Mouse (Mus musculus) CH12.LX (cell line): ENCODE results near the gene Taf1a. TPM values are rescaled to one million over a fixed set of nuclear protein-coding genes. Genes with fewer than 3 reads are reported as not detected.

Experiments
- DNase-seq: peaks from one replicate; pipeline ENCODE4 v3.0.0-alpha.2; 2013; ENCODE audit errors: extremely low read depth
- H3K27ac ChIP-seq: 2 replicates; pipeline ENCODE4 v1.5.1; 2012; ENCODE audit warnings: low read depth, mild to moderate bottlenecking, control low read depth, moderate library complexity; ENCODE audit not compliant: insufficient read depth
- H3K27me3 ChIP-seq: replicated peaks from 2 replicates; pipeline ENCODE3; 2012; ENCODE audit warnings: inconsistent platforms
- H3K36me3 ChIP-seq, 2 experiments: replicated peaks in 1 of 2; 2 replicates each; pipeline versions ENCODE3 to v1.6.1; 2012; ENCODE audit warnings: inconsistent platforms in 1 of 2, low read length in 1 of 2, mild to moderate bottlenecking in 1 of 2, mixed read lengths in 1 of 2, moderate library complexity in 1 of 2; ENCODE audit not compliant: control insufficient read depth in 1 of 2, insufficient read depth in 1 of 2
- H3K4me1 ChIP-seq, 2 experiments: 2 replicates each; pipeline ENCODE4 v1.6.1; 2012; ENCODE audit warnings: inconsistent platforms in 1 of 2, moderate library complexity in 1 of 2; ENCODE audit not compliant: insufficient read depth in 2 of 2, control insufficient read depth in 1 of 2
- H3K4me2 ChIP-seq: 2 replicates; pipeline ENCODE4 v1.6.1; 2012; ENCODE audit warnings: low read depth, mild to moderate bottlenecking, control low read depth; ENCODE audit not compliant: poor library complexity, insufficient read depth, severe bottlenecking
- H3K4me3 ChIP-seq, 3 experiments: fragments of 150-350 bp in 1 of 3; sonication (generic) in 1 of 3; replicated peaks in 1 of 3; 2 replicates each; pipeline versions ENCODE3 to v1.5.1; 2011 to 2012; ENCODE audit warnings: low read depth in 2 of 3, low read length in 2 of 3, mild to moderate bottlenecking in 2 of 3, moderate library complexity in 2 of 3, control low read depth in 1 of 3, improper control_type of control experiment in 1 of 3, inconsistent platforms in 1 of 3, mixed read lengths in 1 of 3; ENCODE audit not compliant: poor library complexity in 1 of 3
- H3K79me2 ChIP-seq: replicated peaks from 2 replicates; pipeline ENCODE4 v1.6.1; 2012; ENCODE audit warnings: mild to moderate bottlenecking, moderate library complexity; ENCODE audit not compliant: control insufficient read depth, poor library complexity, insufficient read depth, severe bottlenecking; ENCODE audit errors: extremely low read depth
- H3K9ac ChIP-seq: 2 replicates; pipeline ENCODE4 v1.6.1; 2012; ENCODE audit warnings: low read depth, mild to moderate bottlenecking, control low read depth, moderate library complexity; ENCODE audit not compliant: insufficient read depth
- H3K9me3 ChIP-seq: replicated peaks from 2 replicates; pipeline ENCODE3; 2012; ENCODE audit warnings: low read length, inconsistent platforms, mixed read lengths
- BHLHE40 ChIP-seq: IDR thresholded peaks from 2 replicates; pipeline ENCODE4 v1.6.1; 2011; ENCODE audit warnings: mild to moderate bottlenecking, low read depth, low read length, improper control_type of control experiment
- CHD1 ChIP-seq: IDR thresholded peaks from 2 replicates; pipeline ENCODE4 v1.6.1; 2012; ENCODE audit warnings: low read depth, low read length, improper control_type of control experiment, inconsistent platforms
- CHD2 ChIP-seq: IDR thresholded peaks from 2 replicates; pipeline ENCODE4 v1.6.1; 2011; ENCODE audit warnings: low read length, improper control_type of control experiment
- E2F4 ChIP-seq: IDR thresholded peaks from 2 replicates; pipeline ENCODE4 v1.6.1; 2011; ENCODE audit warnings: low read depth, low read length, improper control_type of control experiment; ENCODE audit not compliant: insufficient replicate concordance
- EP300 ChIP-seq: IDR thresholded peaks from 2 replicates; pipeline ENCODE4 v1.6.1; 2011; ENCODE audit warnings: low read length, improper control_type of control experiment
- GABPA ChIP-seq: IDR thresholded peaks from 2 replicates; pipeline ENCODE4 v1.6.1; 2012; ENCODE audit warnings: low read depth, low read length, improper control_type of control experiment, inconsistent platforms; ENCODE audit not compliant: insufficient replicate concordance
- JUN ChIP-seq: IDR thresholded peaks from 2 replicates; pipeline ENCODE4 v1.6.1; 2011; ENCODE audit warnings: low read depth, mild to moderate bottlenecking, low read length, improper control_type of control experiment, moderate library complexity; ENCODE audit not compliant: insufficient read depth
- JUND ChIP-seq: conservative IDR thresholded peaks from 2 replicates; pipeline ENCODE4 v1.6.1; 2011; ENCODE audit warnings: low read depth, low read length, improper control_type of control experiment
- KAT2A ChIP-seq: IDR thresholded peaks from 2 replicates; pipeline ENCODE4 v1.6.1; 2012; ENCODE audit warnings: low read length, improper control_type of control experiment, inconsistent platforms; ENCODE audit not compliant: insufficient replicate concordance
- MAX ChIP-seq: IDR thresholded peaks from 2 replicates; pipeline ENCODE4 v1.6.1; 2011; ENCODE audit warnings: low read length, improper control_type of control experiment
- MEF2A ChIP-seq: IDR thresholded peaks from 2 replicates; pipeline ENCODE4 v1.6.1; 2014; ENCODE audit warnings: low read depth, mild to moderate bottlenecking, inconsistent platforms, low read length, improper control_type of control experiment, borderline replicate concordance
- MXI1 ChIP-seq: IDR thresholded peaks from 2 replicates; pipeline ENCODE4 v1.6.1; 2011; ENCODE audit warnings: mild to moderate bottlenecking, low read depth, low read length, improper control_type of control experiment
- MYC ChIP-seq: IDR thresholded peaks from 2 replicates; pipeline ENCODE4 v1.6.1; 2011; ENCODE audit warnings: low read depth, mild to moderate bottlenecking, improper control_type of control experiment, low read length
- NRF1 ChIP-seq: IDR thresholded peaks from 2 replicates; pipeline ENCODE4 v1.6.1; 2014; ENCODE audit warnings: low read depth, mild to moderate bottlenecking, inconsistent platforms, low read length, improper control_type of control experiment, moderate library complexity
- RAD21 ChIP-seq: IDR thresholded peaks from 2 replicates; pipeline ENCODE4 v1.6.1; 2011; ENCODE audit warnings: low read depth, mild to moderate bottlenecking, low read length, improper control_type of control experiment, moderate library complexity
- SIN3A ChIP-seq: IDR thresholded peaks from 2 replicates; pipeline ENCODE4 v1.6.1; 2012; ENCODE audit warnings: low read length, improper control_type of control experiment, inconsistent platforms
- TBP ChIP-seq: conservative IDR thresholded peaks from 2 replicates; pipeline ENCODE4 v1.6.1; 2011; ENCODE audit warnings: low read depth, low read length, improper control_type of control experiment
- TCF12 ChIP-seq: IDR thresholded peaks from 2 replicates; pipeline ENCODE4 v1.6.1; 2014; ENCODE audit warnings: low read depth, mild to moderate bottlenecking, inconsistent platforms, low read length, improper control_type of control experiment
- UBTF ChIP-seq: IDR thresholded peaks from 2 replicates; pipeline ENCODE4 v1.6.1; 2012; ENCODE audit warnings: low read depth, mild to moderate bottlenecking, inconsistent platforms, low read length, improper control_type of control experiment, moderate library complexity
- ZMIZ1 ChIP-seq: IDR thresholded peaks from 2 replicates; pipeline ENCODE4 v1.6.1; 2012; ENCODE audit warnings: low read depth, mild to moderate bottlenecking, inconsistent platforms, low read length, improper control_type of control experiment
- ZNF384 ChIP-seq: IDR thresholded peaks from 2 replicates; pipeline ENCODE4 v1.6.1; 2012; ENCODE audit warnings: low read depth, low read length, improper control_type of control experiment, inconsistent platforms
- dilution Hi-C: fragments of 300-500 bp; cut with MboI; formaldehyde crosslinking; loops from 2 replicates; pipeline ENCODE4 v1.14.3; 2020; ENCODE audit warnings: low sequenced_read_pairs; ENCODE audit not compliant: extremely low pct_unique_long_range_greater_than_20kb, extremely low pct_ligation_motif_present
- in situ Hi-C: fragments of 300-500 bp; cut with MboI; formaldehyde crosslinking; loops from 3 replicates; pipeline ENCODE4 v1.14.3; 2019; ENCODE audit warnings: low sequenced_read_pairs, low pct_ligation_motif_present, low pct_unique_long_range_greater_than_20kb, mixed read lengths
- polyA plus RNA-seq: library from polyadenylated mRNA; unstranded; fragments of >175 nt; gene quantifications from 2 replicates; pipeline ENCODE4 v1.2.1, GENCODE M21; 2012; ENCODE audit warnings: low read depth; ENCODE audit not compliant: insufficient read length
- total RNA-seq, 2 experiments: library from RNA; depleted of rRNA; stranded (reverse); fragments of 300-350 nt in 1 of 2; fragments of >200 nt in 1 of 2; gene quantifications; 2 replicates each; pipeline ENCODE4 v1.2.3; 2012 to 2014

Taf1a gene
- total and polyA plus RNA-seq, 3 experiments, result 12.3 to 27.2 (median 21.9) TPM

GRCm38 (mm10) chr1:183362729-183363576 is 25.8 kb upstream of the Taf1a start:
- H3K27me3 ChIP-seq, result no peaks in the 10 kb centered on the region
- in situ Hi-C loops (no loop called here), dilution Hi-C loops (no loop called here)
- H3K4me1 ChIP-seq, result peaks cover 4 to 5% of the 10 kb centered on the region in 2 experiments
- no peaks in the 10 kb centered on the region for H3K9me3 ChIP-seq
- H3K4me2 ChIP-seq, result no peak overlapping the region
- no peak overlapping the region for H3K27ac ChIP-seq
- peaks cover 45 to 83% of the 10 kb centered on the region in 2 experiments for H3K36me3 ChIP-seq
- no peak overlapping the region for H3K9ac ChIP-seq
- no peak overlapping the region for H3K4me3 ChIP-seq
- no peak for DNase-seq
- TF ChIP-seq ZNF384 (no peak), EP300 (no peak), TCF12 (no peak), UBTF (no peak), NRF1 (no peak), BHLHE40 (no peak), ZMIZ1 (no peak), TBP (no peak)
- H3K79me2 ChIP-seq, result peaks cover 4% of the 10 kb centered on the region

GRCm38 (mm10) chr1:183363577-183363867 is 25.3 kb upstream of the Taf1a start:
- in situ Hi-C loops, result no loop called here

GRCm38 (mm10) chr1:183366361-183366760 is 22.4 kb upstream of the Taf1a start:
- no peak overlapping the region for H3K4me2 ChIP-seq
- no peaks in the 10 kb centered on the region for H3K27me3 ChIP-seq
- dilution Hi-C loops, result no loop called here
- TF ChIP-seq MXI1, result no peak
- no peak for TF ChIP-seq SIN3A
- TF ChIP-seq EP300, result no peak
- TF ChIP-seq JUND, result no peak
- TF ChIP-seq MAX, result no peak
- TF ChIP-seq MYC, result no peak
- no peak for TF ChIP-seq CHD1
- no peak for TF ChIP-seq TCF12
- no peak for TF ChIP-seq UBTF
- TF ChIP-seq MEF2A, result no peak
- TF ChIP-seq CHD2, result no peak
- no peak for TF ChIP-seq KAT2A
- no peak for TF ChIP-seq BHLHE40
- no peak for TF ChIP-seq E2F4
- no peak for TF ChIP-seq ZMIZ1
- TF ChIP-seq, all 38 proteins: peak for 0
- in situ Hi-C loops, result no loop called here
- DNase-seq, result no peak
- no peak overlapping the region for H3K9ac ChIP-seq
- H3K79me2 ChIP-seq, result peaks cover 7% of the 10 kb centered on the region; the same call in 1 of the 2 replicates
- H3K9me3 ChIP-seq, result no peaks in the 10 kb centered on the region
- no peak overlapping the region for H3K27ac ChIP-seq
- H3K4me1 ChIP-seq, result peaks cover 8 to 21% of the 10 kb centered on the region in 2 experiments
- H3K4me3 ChIP-seq, result no peak overlapping the region
- H3K36me3 ChIP-seq, result peaks cover 24 to 52% of the 10 kb centered on the region in 2 experiments

More at GRCm38 (mm10) chr1:183363577-183363867, 25.3 kb upstream of the Taf1a start:
- no peaks in the 10 kb centered on the region for H3K9me3 ChIP-seq
- no peak for DNase-seq
- no peak overlapping the region for H3K9ac ChIP-seq
- H3K4me3 ChIP-seq, result no peak overlapping the region
- peaks cover 42 to 77% of the 10 kb centered on the region in 2 experiments for H3K36me3 ChIP-seq
- H3K4me1 ChIP-seq, result peaks cover 5 to 11% of the 10 kb centered on the region in 2 experiments
- H3K4me2 ChIP-seq, result no peak overlapping the region
- no peak for TF ChIP-seq GABPA
- no peak for TF ChIP-seq MAX
- TF ChIP-seq RAD21, result no peak
- no peak for TF ChIP-seq JUN
- no peaks in the 10 kb centered on the region for H3K27me3 ChIP-seq
- no peak overlapping the region for H3K27ac ChIP-seq
- peaks cover 6% of the 10 kb centered on the region for H3K79me2 ChIP-seq
- dilution Hi-C loops, result no loop called here
